Mouse (Mus musculus) testis, postnatal 14 days (tissue): ENCODE data around the gene Psmf1.

ENCODE experiments used
- DNase-seq: peaks from one replicate; pipeline ENCODE4 v3.0.0; 2021; ENCODE audit warnings: low spot score

Psmf1 gene

GRCm38 (mm10) chr2:151735422-151735821, 8.6 kb downstream of the Psmf1 start:
- DNase-seq = no peak

- DNase-seq = no peak
Measured at GRCm38 (mm10) chr2:151733151-151733865, 10.7 kb downstream of the Psmf1 start.

- no peak for DNase-seq
Measured at GRCm38 (mm10) chr2:151724094-151724493, 19.9 kb downstream of the Psmf1 start.

- no peak for DNase-seq
Measured at GRCm38 (mm10) chr2:151716318-151717055, 27.5 kb downstream of the Psmf1 start.

GRCm38 (mm10) chr2:151715526-151715925, 28.5 kb downstream of the Psmf1 start:
- DNase-seq = no peak

- no peak for DNase-seq
Measured at GRCm38 (mm10) chr2:151712647-151713046, 31.3 kb downstream of the Psmf1 start.

- DNase-seq = no peak
Measured at GRCm38 (mm10) chr2:151702851-151703190, 41.2 kb downstream of the Psmf1 start.

- DNase-seq = peak; percentile 35
Measured at GRCm38 (mm10) chr2:151702146-151702850, 41.7 kb downstream of the Psmf1 start.

GRCm38 (mm10) chr2:151701231-151702145, 42.5 kb downstream of the Psmf1 start, which contains the start of gene Tmem74b:
Tmem74b (plus strand) TSS chr2:151702008.
- DNase-seq = no peak

GRCm38 (mm10) chr2:151682976-151683375, 61.0 kb downstream of the Psmf1 start:
- no peak for DNase-seq

GRCm38 (mm10) chr2:151682357-151682756, 61.6 kb downstream of the Psmf1 start:
- DNase-seq = no peak

GRCm38 (mm10) chr2:151676234-151676633, 67.8 kb downstream of the Psmf1 start:
- no peak for DNase-seq

GRCm38 (mm10) chr2:151670968-151671329, 73.0 kb downstream of the Psmf1 start:
- no peak for DNase-seq

- DNase-seq = peak; percentile 87
Measured at GRCm38 (mm10) chr2:151670026-151670967, 73.7 kb downstream of the Psmf1 start.

- no peak for DNase-seq
Measured at GRCm38 (mm10) chr2:151668433-151668832, 75.6 kb downstream of the Psmf1 start, which contains the start of gene Rad21l. Rad21l (minus strand) TSS chr2:151668533.
